ENCODE assay signal across 9 mouse cellular contexts in genomic region chr9:104569480-104570167, GRCm38 (mm10). TPM values are rescaled to one million over a fixed set of nuclear protein-coding genes. Genes with fewer than 3 reads are reported as not detected.
DNase-seq lines count a peak whose midpoint lies in the region; ATAC-seq lines count a peak whose summit lies in the region.
"Had no signal": no experiment of that assay in that cellular context is flagged by ENCODE, and none has a peak within 500 bp of the region (broad histone marks: within the 10 kb centered on the region; RNA-seq: fewer than 3 reads in every experiment).

No protein-coding gene starts in this region.

- no peak overlapping the region for H3K9ac ChIP-seq in limb, embryonic 11.5 days (ENCODE audit: low read length)
- H3K9ac ChIP-seq in midbrain, embryonic 15.5 days = peak overlapping the region; percentile 38
- H3K9ac ChIP-seq: heart, embryonic 15.5 days had no signal

- no peak overlapping the region for H3K27ac ChIP-seq in limb, embryonic 11.5 days (replicated peaks; ENCODE audit: low read depth, low read length)
- no peak overlapping the region for H3K27ac ChIP-seq in midbrain, embryonic 15.5 days
- H3K27ac ChIP-seq: heart, embryonic 15.5 days had no signal

- H3K4me1 ChIP-seq in limb, embryonic 11.5 days (ENCODE audit: control insufficient read depth, insufficient read depth, low read length) = 0 out of 2 replicates have a peak, but pooled peaks cover 2% of the 10 kb centered on the region
- H3K4me1 ChIP-seq in midbrain, embryonic 15.5 days = peaks cover 16% of the 10 kb centered on the region
- H3K4me1 ChIP-seq: heart, embryonic 15.5 days had no signal

- peaks cover 15% of the 10 kb centered on the region for H3K27me3 ChIP-seq in limb, embryonic 11.5 days (ENCODE audit: control insufficient read depth, insufficient read depth, low read length)
- peaks cover 16% of the 10 kb centered on the region for H3K27me3 ChIP-seq in midbrain, embryonic 15.5 days (replicated peaks)

- WGBS in limb, embryonic 11.5 days = 1% methylated on average over 24 of the region's 25 CpGs
- under 1% methylated on average over 25 of the region's 25 CpGs for WGBS in midbrain, embryonic 15.5 days

- H3K4me3 ChIP-seq in limb, embryonic 11.5 days (ENCODE audit: low read depth, low read length) = no peak overlapping the region
- peak overlapping the region; percentile 40 for H3K4me3 ChIP-seq in midbrain, embryonic 15.5 days
- H3K4me3 ChIP-seq: heart, embryonic 15.5 days had no signal

- peak; percentile 81; the same call in 1 of the 2 replicates for ATAC-seq in limb, embryonic 11.5 days (ENCODE audit: insufficient number of reproducible peaks, low FRiP score, low TSS enrichment, low read depth)
- peak; percentile 80 for ATAC-seq in midbrain, embryonic 15.5 days (replicated peaks)
- ATAC-seq in erythroblast, adult 5-6 weeks (replicated peaks; ENCODE audit: low FRiP score, poor library complexity, severe bottlenecking) = no peak

- H3K36me3 ChIP-seq in limb, embryonic 11.5 days (ENCODE audit: control insufficient read depth, insufficient read depth, low read length) = no peaks in the 10 kb centered on the region
- no peaks in the 10 kb centered on the region for H3K36me3 ChIP-seq in midbrain, embryonic 15.5 days (replicated peaks)
- H3K36me3 ChIP-seq: heart, embryonic 15.5 days had no signal

- H3K9me3 ChIP-seq in limb, embryonic 11.5 days (ENCODE audit: control insufficient read depth, low read length) = no peaks in the 10 kb centered on the region
- no peaks in the 10 kb centered on the region for H3K9me3 ChIP-seq in midbrain, embryonic 15.5 days
- H3K9me3 ChIP-seq: heart, embryonic 15.5 days had no signal

- peak; percentile 58 for DNase-seq in WW6 (ENCODE audit: low read depth, low spot score)
- DNase-seq in cerebellum, postnatal 25 days = peak; percentile 45 to 73
- peak; percentile 82 for DNase-seq in gastrocnemius, postnatal 10 days
- peak; percentile 76 for DNase-seq in kidney, adult 18-20 months
- DNase-seq in limb, embryonic 11.5 days (ENCODE audit: low spot score) = peak; percentile 90
- DNase-seq in spleen, postnatal 4 days (ENCODE audit: low spot score in 2 of 2) = peak; percentile 53 to 86

- no peak overlapping the region for H3K4me2 ChIP-seq in limb, embryonic 11.5 days (ENCODE audit: low read depth, severe bottlenecking)
- H3K4me2 ChIP-seq in midbrain, embryonic 15.5 days = peak overlapping the region; percentile 67
- H3K4me2 ChIP-seq: heart, embryonic 15.5 days had no signal

RNA-seq across cellular contexts. Expression of gene Cpne4, which starts 22.5 kb away (rescaled TPM):
- total RNA-seq in gastrocnemius, postnatal 10 days (2021) = under 1 TPM in 1 of 2 experiments, not detected in 1; 0.19 TPM
- polyA plus RNA-seq in limb, embryonic 11.5 days (2014; fragmentation: Nextera tagmentation; extraction: Ambion mirVana) = not detected in 2 replicates
- polyA plus RNA-seq in midbrain, embryonic 15.5 days (2015; fragmentation: Nextera tagmentation; extraction: Ambion mirVana) = 19.6 and 25.2 TPM in 2 replicates
- total RNA-seq in erythroblast, adult 5-6 weeks (2015; ENCODE audit: low replicate concordance) = not detected in 2 replicates
- total RNA-seq in erythroblast, adult 5-6 weeks (2017; ENCODE audit: low replicate concordance) = not detected in 2 replicates
